Mouse (Mus musculus) heart, adult 2 months (tissue): ENCODE results near the gene Tmem256. TPM values are rescaled to one million over a fixed set of nuclear protein-coding genes. Genes with fewer than 3 reads are reported as not detected.

Experiments
- DNase-seq, 2 experiments: peaks; one replicate each; pipeline ENCODE4 v3.0.0; 2021
- H3K27ac ChIP-seq: fragments of 200-600 bp; 2 replicates; pipeline ENCODE4 v1.8.1; 2022
- H3K27me3 ChIP-seq: fragments of 200-500 bp; 2 replicates; pipeline ENCODE4 v1.6.1; 2012; ENCODE audit warnings: mild to moderate bottlenecking, low read length, inconsistent platforms, mixed read lengths; ENCODE audit not compliant: control insufficient read depth, insufficient read depth
- H3K36me3 ChIP-seq: fragments of 200-500 bp; 2 replicates; pipeline ENCODE4 v1.6.1; 2012; ENCODE audit warnings: low read length, inconsistent platforms; ENCODE audit not compliant: control insufficient read depth, insufficient read depth
- H3K4me1 ChIP-seq: fragments of 200-500 bp; 2 replicates; pipeline ENCODE4 v1.6.1; 2011; ENCODE audit warnings: low read length; ENCODE audit not compliant: control insufficient read depth, insufficient read depth
- H3K4me3 ChIP-seq: fragments of 200-600 bp; 2 replicates; pipeline ENCODE4 v1.8.1; 2022
- H3K79me2 ChIP-seq: fragments of 200-500 bp; replicated peaks from 2 replicates; pipeline ENCODE4 v1.6.1; 2012; ENCODE audit warnings: mild to moderate bottlenecking, inconsistent platforms, low read length, moderate library complexity, mixed read lengths; ENCODE audit not compliant: control insufficient read depth, insufficient read depth
- H3K9ac ChIP-seq: fragments of 200-500 bp; 2 replicates; pipeline ENCODE4 v1.6.1; 2012; ENCODE audit warnings: low read depth, mild to moderate bottlenecking, control low read depth, inconsistent platforms, low read length, mixed read lengths
- CTCF ChIP-seq: fragments of 200-600 bp; IDR thresholded peaks from 2 replicates; pipeline ENCODE4 v1.8.1; 2022; ENCODE audit warnings: antibody characterized with exemption, mild to moderate bottlenecking, moderate library complexity
- EP300 ChIP-seq: fragments of 200-500 bp; IDR thresholded peaks from 2 replicates; pipeline ENCODE4 v1.6.1; 2011; ENCODE audit warnings: low read depth, low read length, control low read depth; ENCODE audit not compliant: insufficient read depth
- POLR2A ChIP-seq: fragments of 200-500 bp; IDR thresholded peaks from 2 replicates; pipeline ENCODE4 v1.6.1; 2011; ENCODE audit warnings: mild to moderate bottlenecking, low read depth, low read length, control low read depth; ENCODE audit not compliant: insufficient read depth
- WGBS: fragments of 180-500 bp; shearing (Covaris S2); methylation state at CpG from one replicate; pipeline ENCODE4 v1.1.7; 2018; 5-methylcytosine and 5-hydroxymethylcytosine counted together
- intact Hi-C: fragments of 180-260 bp; cut with DNase I; formaldehyde crosslinking; loops from one replicate; pipeline ENCODE4 v1.15.1; 2025
- polyA plus RNA-seq: library from polyadenylated mRNA; depleted of rRNA; stranded (reverse); fragments of >200 nt; gene quantifications from 2 replicates; pipeline ENCODE4 v1.2.3, GENCODE M21; 2012
- total RNA-seq, 2 experiments: library from RNA; stranded (reverse); gene quantifications; 2 replicates each; pipeline ENCODE4 v1.2.3; 2021

Gene Tmem256
- total and polyA plus RNA-seq, 3 experiments, result 214 to 308 (median 254) TPM

- no peak within 1 kb of the TSS for H3K9ac ChIP-seq
- H3K27ac ChIP-seq, result no peak within 1 kb of the TSS
- H3K79me2 ChIP-seq, result no peaks in the 10 kb centered on the region
- intact Hi-C loops, result no loop called here
- H3K4me3 ChIP-seq, result no peak within 1 kb of the TSS
- no peak for DNase-seq
- H3K36me3 ChIP-seq, result no peaks in the 10 kb centered on the region
- no peaks in the 10 kb centered on the region for H3K27me3 ChIP-seq
- no peaks in the 10 kb centered on the region for H3K4me1 ChIP-seq
- WGBS, result 72% methylated on average over 2 of the region's 2 CpGs
- TF ChIP-seq EP300, result no peak
- no peak for TF ChIP-seq POLR2A
- TF ChIP-seq CTCF, result no peak
Observed at GRCm38 (mm10) chr11:69818365-69818764, 19.9 kb upstream of the Tmem256 start, which contains the start of gene Spem2. Gene Spem2, minus strand, starts transcription at chr11:69818465.

- Histone ChIP-seq H3K27ac (no peak overlapping the region), H3K36me3 (no peaks in the 10 kb centered on the region), H3K27me3 (no peaks in the 10 kb centered on the region), H3K4me3 (no peak overlapping the region), H3K79me2 (no peaks in the 10 kb centered on the region), H3K4me1 (no peaks in the 10 kb centered on the region), H3K9ac (no peak overlapping the region)
- WGBS, result 81% methylated on average over 8 of the region's 8 CpGs
- intact Hi-C loops, result no loop called here
- TF ChIP-seq EP300, result no peak
- TF ChIP-seq CTCF, result no peak
- TF ChIP-seq POLR2A, result no peak
- DNase-seq, result no peak
Observed at GRCm38 (mm10) chr11:69818871-69819270, 19.4 kb upstream of the Tmem256 start.

GRCm38 (mm10) chr11:69822080-69822479 is 16.2 kb upstream of the Tmem256 start, which contains the start of gene Spem1:
Gene Spem1, minus strand, starts transcription at chr11:69822180.
- H3K27ac ChIP-seq, result no peak within 1 kb of the TSS
- no peaks in the 10 kb centered on the region for H3K27me3 ChIP-seq
- intact Hi-C loops, result no loop called here
- H3K79me2 ChIP-seq, result no peaks in the 10 kb centered on the region
- WGBS, result 81% methylated on average over 3 of the region's 3 CpGs
- H3K4me1 ChIP-seq, result no peaks in the 10 kb centered on the region
- no peak for DNase-seq
- no peaks in the 10 kb centered on the region for H3K36me3 ChIP-seq
- TF ChIP-seq EP300 (no peak), POLR2A (no peak), CTCF (no peak)
- no peak within 1 kb of the TSS for H3K9ac ChIP-seq
- H3K4me3 ChIP-seq, result no peak within 1 kb of the TSS

GRCm38 (mm10) chr11:69823456-69823855 is 14.9 kb upstream of the Tmem256 start:
- no peak for DNase-seq
- no peaks in the 10 kb centered on the region for H3K36me3 ChIP-seq
- WGBS, result 66% methylated on average over 2 of the region's 2 CpGs

GRCm38 (mm10) chr11:69828832-69829231 is 9.5 kb upstream of the Tmem256 start:
- TF ChIP-seq POLR2A, result no peak
- TF ChIP-seq CTCF, result no peak
- no peak for TF ChIP-seq EP300
- Histone ChIP-seq H3K79me2 (no peaks in the 10 kb centered on the region), H3K27me3 (no peaks in the 10 kb centered on the region; the same call in 1 of the 2 replicates), H3K4me1 (no peaks in the 10 kb centered on the region), H3K27ac (no peak overlapping the region), H3K36me3 (no peaks in the 10 kb centered on the region), H3K4me3 (no peak overlapping the region), H3K9ac (no peak overlapping the region)
- DNase-seq, result no peak
- 91% methylated on average over 5 of the region's 5 CpGs for WGBS
- intact Hi-C loops, result no loop called here

More at GRCm38 (mm10) chr11:69823456-69823855, 14.9 kb upstream of the Tmem256 start:
- H3K79me2 ChIP-seq, result no peaks in the 10 kb centered on the region
- no peak overlapping the region for H3K27ac ChIP-seq
- TF ChIP-seq EP300, result no peak
- TF ChIP-seq POLR2A, result no peak
- TF ChIP-seq CTCF, result no peak
- H3K27me3 ChIP-seq, result no peaks in the 10 kb centered on the region
- no peak overlapping the region for H3K9ac ChIP-seq
- intact Hi-C loops, result no loop called here
- no peaks in the 10 kb centered on the region for H3K4me1 ChIP-seq
- H3K4me3 ChIP-seq, result no peak overlapping the region

- H3K9ac ChIP-seq, result no peak overlapping the region; the same call in 1 of the 2 replicates
- H3K27me3 ChIP-seq, result no peaks in the 10 kb centered on the region; the same call in 1 of the 2 replicates
- no peak for DNase-seq
- intact Hi-C loops, result no loop called here
- TF ChIP-seq POLR2A, result no peak
- no peak for TF ChIP-seq EP300
- no peak for TF ChIP-seq CTCF
- WGBS, result 73% methylated on average over 8 of the region's 8 CpGs
- H3K36me3 ChIP-seq, result no peaks in the 10 kb centered on the region
- H3K79me2 ChIP-seq, result no peaks in the 10 kb centered on the region
- H3K4me3 ChIP-seq, result no peak overlapping the region; the same call in 1 of the 2 replicates
- no peaks in the 10 kb centered on the region; the same call in 1 of the 2 replicates for H3K4me1 ChIP-seq
- H3K27ac ChIP-seq, result no peak overlapping the region
Observed at GRCm38 (mm10) chr11:69833554-69833953, 4.8 kb upstream of the Tmem256 start.
